Mouse (Mus musculus): Measurements from ENCODE around the gene Gm10337.

DNA sequence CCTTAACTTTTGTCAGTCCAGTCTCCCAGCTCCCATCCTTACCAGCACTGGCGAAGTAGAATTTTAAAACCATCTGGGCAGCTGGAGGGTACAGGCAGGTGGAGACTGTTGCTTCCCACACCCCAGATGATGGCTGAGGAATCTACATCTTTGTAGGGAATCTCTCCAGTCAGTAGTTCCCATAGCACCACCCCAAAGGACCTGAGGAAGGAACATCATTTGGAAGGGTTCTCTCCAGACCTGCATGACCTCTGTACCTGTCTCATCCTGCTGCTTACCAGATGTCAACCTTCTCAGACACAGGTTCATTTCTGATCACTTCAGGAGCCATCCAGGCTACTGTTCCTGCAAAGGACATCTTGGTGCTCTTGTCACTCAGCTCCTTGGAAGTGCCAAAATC is at the start of gene Gm10337:
- TF ChIP-seq TCF12 (IDR thresholded peaks at IDR 0.05; ENCODE audit: low read depth, low read length) (no peak), CTCF (conservative IDR thresholded peaks at IDR 0.05 in 1 of 2, IDR thresholded peaks at IDR 0.05 in 1 of 2; ENCODE audit: low read depth in 2 of 2, low read length in 2 of 2) (no peak), POLR2A (IDR thresholded peaks at IDR 0.05; ENCODE audit: low read depth, low read length) (no peak; the same call in 1 of the 2 replicates), RAD21 (IDR thresholded peaks at IDR 0.05; ENCODE audit: low read depth, low read length) (no peak)

All from CH12.LX (cell line).